Mouse (Mus musculus) mesoderm, embryonic 11.5 days (tissue): ENCODE data around the gene Znhit6.

Experiments
- DNase-seq: peaks from one replicate; pipeline ENCODE4 v3.0.0-alpha.2; 2012; ENCODE audit warnings: low read depth, low spot score

Gene Znhit6

GRCm38 (mm10) chr3:145645463-145645862, 69.5 kb downstream of the Znhit6 start:
- DNase-seq = no peak

- peak; percentile 68 for DNase-seq
Observed at GRCm38 (mm10) chr3:145646009-145646408, 70.0 kb downstream of the Znhit6 start.

GRCm38 (mm10) chr3:145646666-145647065, 70.7 kb downstream of the Znhit6 start:
- no peak for DNase-seq

- DNase-seq = no peak
Observed at GRCm38 (mm10) chr3:145647416-145647815, 71.4 kb downstream of the Znhit6 start.

- peak; percentile 77 for DNase-seq
Observed at GRCm38 (mm10) chr3:145648097-145648931, 72.3 kb downstream of the Znhit6 start.

GRCm38 (mm10) chr3:145648991-145649851, 73.2 kb downstream of the Znhit6 start:
- no peak for DNase-seq

- DNase-seq = peak; percentile 93
Observed at GRCm38 (mm10) chr3:145649852-145650202, 73.8 kb downstream of the Znhit6 start, which contains the start of gene Ccn1. Gene Ccn1, minus strand, starts transcription at chr3:145649981.

- no peak for DNase-seq
Observed at GRCm38 (mm10) chr3:145650298-145651011, 74.5 kb downstream of the Znhit6 start.

GRCm38 (mm10) chr3:145651029-145651977, 75.3 kb downstream of the Znhit6 start:
- no peak for DNase-seq

- no peak for DNase-seq
Observed at GRCm38 (mm10) chr3:145651978-145652321, 75.9 kb downstream of the Znhit6 start.

GRCm38 (mm10) chr3:145652322-145653131, 76.5 kb downstream of the Znhit6 start:
- no peak for DNase-seq

- DNase-seq = peak; percentile 82
Observed at GRCm38 (mm10) chr3:145653191-145653940, 77.4 kb downstream of the Znhit6 start.

GRCm38 (mm10) chr3:145654028-145654427, 78.0 kb downstream of the Znhit6 start:
- DNase-seq = no peak
